Mouse (Mus musculus): ENCODE results near the gene Fam102a.

The Fam102a gene

DNA sequence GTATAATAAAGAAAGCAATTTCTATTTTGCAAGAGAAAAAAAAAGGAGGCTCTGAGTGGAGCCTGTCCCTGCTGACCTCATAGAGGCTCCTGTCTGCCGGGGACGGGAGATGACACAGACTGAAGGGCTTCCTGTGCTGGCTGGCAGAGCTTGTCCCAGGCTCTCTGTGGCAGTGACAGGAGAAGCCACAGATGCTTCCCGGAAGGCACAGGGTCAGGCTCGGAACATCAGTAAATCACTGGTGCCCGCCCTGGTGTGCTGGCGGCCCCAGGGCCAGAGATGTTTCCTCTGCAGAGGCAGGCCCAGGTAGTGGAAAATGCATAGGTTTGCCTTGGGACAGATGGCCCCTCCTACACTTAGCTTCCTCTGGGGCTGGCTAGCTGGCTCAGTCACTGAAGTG lies 20.8 kb upstream of the Fam102a start:
- no peak for DNase-seq (ENCODE audit: low read depth, low spot score)

DNA sequence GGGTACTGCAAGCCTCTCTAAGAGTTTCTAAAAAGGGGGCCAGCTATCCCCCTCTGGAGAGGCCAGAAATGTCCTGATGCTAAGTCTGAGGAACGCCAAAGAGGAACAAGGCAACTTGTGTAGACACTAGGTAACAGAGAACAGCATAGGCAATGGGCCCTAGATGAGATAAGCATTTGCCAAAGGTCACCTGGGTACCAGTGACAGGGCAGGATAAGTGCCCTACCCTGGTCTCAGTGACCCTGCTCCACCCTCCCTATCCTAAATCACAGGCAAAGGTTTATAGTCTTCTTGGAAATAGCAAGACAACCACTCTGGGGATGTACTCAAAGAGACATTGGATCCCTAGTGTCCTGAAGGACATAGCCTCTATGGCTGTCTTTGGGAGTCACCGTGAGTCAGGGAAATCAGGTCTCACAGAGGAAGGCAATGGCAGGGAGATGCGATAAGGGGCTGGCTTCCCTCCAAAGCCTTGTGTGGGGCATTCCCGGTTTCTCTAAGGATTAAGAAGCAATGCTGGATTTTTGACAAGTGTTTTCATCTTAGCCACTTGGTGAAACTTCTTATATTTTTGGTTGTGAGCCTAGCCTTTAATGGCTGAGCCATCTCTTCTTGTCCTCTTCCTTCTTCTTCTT lies 17.8 kb upstream of the Fam102a start:
- DNase-seq (ENCODE audit: low read depth, low spot score) = no peak

DNA sequence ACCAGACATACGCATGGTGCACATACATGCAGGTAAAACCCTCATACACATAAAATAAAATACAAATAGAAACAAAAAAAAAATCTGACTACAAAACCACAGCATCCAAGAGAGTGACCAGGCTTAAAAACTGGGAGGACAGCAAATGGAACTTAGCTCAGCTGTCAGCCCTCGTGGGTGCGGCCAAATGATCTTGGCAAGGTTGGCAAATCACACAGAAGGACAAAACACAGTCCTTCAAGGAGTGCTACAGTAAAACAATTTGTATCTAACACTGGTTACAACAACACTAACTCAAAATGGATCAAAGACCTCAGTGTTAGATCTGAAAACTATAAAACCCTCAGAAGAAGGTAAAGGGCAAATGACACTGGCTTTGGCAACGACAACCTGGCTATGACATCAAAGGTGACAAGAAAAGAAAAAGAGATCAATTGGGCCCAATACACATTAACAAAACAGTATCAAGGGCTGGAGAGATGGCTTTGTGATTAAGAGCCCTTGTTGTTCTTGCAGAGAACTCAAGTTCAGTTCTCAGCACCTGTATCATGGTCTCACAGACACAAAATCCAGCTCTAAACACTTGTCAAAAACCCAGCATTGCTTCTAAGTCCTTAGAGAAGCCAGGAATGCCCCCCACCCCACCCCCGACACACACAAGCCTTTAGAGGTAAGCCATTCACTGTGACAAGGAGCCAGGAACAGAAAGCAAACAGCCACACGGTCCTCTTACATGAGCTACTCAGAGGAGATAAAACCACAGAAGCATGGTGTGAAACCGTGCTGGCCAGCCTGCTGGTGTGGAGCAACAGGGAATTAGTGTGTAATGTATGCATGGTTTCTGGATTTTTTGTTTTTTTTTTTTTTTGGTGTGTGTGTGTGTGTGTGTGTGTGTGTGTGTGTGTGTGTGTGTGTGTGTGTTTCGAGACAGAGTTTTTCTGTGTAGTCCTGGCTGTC lies 14.8 kb upstream of the Fam102a start:
- DNase-seq (ENCODE audit: low read depth, low spot score) = no peak

DNA sequence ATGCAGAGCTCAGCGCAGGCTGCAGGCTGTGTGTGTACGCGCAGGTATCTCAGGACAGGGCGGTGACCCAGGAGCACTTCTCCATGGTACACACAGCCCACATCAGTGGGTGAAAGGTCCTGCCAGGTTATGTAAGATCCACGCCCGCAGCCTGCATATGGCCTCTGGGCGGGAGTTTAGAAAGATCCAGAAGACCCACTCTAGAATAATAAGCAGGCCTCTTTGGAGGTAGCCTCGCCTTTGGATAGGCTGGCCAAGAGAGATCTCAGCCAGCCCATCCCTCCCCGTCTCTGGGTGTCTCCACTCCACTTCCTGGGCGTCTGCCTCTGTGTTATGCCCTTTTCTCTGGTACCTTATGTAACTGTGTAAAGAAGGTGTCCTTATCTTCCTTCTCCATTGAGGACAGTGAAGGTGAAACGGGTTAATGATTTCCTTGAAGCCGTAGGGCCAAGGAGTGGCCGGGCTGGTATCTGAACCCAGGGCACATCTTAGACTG lies 10.5 kb upstream of the Fam102a start:
- no peak for DNase-seq (ENCODE audit: low read depth, low spot score)

DNA sequence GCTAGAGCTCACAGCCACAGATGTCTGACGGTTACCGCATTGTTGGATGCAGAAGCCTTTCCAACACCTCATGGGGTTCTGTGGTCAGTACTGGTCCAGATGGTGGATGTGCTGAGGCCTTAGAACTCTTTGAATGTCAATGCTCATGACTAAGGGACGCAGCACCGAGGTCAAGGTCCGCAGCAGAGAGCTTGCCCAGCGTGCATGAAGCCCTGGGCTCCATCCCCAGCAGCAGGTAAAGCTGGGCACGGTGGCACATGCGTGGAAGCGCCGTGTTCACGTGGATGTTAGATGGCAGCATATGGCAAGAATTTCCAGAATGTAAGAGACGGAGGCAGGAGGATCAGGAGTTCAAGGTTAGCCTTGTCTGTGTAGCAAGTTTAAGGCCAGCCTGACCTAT lies 9.3 kb upstream of the Fam102a start:
- DNase-seq (ENCODE audit: low read depth, low spot score) = no peak

DNA sequence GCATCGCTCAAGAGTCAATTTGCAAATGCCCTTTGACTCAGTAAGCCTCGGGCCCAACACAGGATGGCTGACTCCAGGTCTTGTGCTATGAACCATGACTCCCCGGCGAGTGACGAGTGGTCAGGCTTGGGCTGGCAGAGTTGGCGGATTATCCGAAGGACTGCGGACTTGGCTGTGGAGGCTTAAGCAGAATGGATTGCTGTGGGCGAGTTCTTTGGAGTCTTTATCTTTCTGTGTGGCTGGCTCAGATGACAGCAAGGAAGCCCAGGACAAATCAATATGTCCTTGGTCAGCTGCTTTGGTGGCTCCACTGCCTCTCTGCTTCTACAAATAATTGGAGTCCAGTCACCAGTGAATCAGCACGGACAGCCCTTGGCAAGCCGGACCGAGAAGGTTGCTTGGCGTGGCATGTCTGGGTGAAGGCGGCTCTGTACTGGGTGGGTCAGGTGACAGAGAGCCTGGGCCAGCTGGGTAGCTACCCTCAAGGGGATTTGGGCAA lies 7.6 kb upstream of the Fam102a start:
- DNase-seq (ENCODE audit: low read depth, low spot score) = no peak

DNA sequence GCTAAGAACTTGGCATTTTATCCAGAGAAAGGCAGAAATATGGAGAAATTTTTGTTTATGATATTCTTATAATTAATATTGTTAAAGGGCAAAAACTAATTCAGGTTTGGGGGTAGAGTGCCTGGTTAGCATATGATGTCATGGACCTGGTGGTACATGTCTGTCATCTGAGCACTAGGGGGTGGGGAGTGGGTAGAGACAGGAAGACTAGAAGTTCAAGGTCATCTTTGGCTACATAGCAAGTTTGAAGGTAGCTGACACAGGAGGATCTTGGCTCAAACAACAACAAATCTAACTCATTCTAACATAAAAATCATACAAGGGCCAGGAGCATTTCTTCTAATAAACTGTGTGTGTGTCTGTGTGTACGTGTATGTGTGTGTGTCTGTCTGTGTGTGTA lies 6.8 kb upstream of the Fam102a start:
- DNase-seq (ENCODE audit: low read depth, low spot score) = no peak

DNA sequence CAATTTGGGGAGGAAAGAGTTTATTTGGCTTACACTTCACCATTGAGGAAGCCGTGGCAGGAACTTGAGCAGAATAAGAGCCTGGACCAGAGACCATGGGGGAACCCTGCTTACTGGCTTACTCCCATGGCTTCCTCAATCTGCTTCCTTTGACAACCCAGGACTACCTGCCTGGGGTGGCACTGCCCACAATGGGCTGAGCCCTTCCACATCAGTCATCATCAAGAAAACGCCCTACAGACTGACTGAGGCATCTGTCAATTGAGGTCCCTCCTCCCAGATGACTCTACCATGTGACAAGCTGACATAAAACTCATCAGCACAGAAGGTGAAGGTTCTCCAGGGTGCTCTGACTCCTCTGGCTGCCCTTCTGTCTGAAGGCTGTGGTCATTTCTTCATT lies 4.7 kb upstream of the Fam102a start:
- no peak for DNase-seq (ENCODE audit: low read depth, low spot score)

DNA sequence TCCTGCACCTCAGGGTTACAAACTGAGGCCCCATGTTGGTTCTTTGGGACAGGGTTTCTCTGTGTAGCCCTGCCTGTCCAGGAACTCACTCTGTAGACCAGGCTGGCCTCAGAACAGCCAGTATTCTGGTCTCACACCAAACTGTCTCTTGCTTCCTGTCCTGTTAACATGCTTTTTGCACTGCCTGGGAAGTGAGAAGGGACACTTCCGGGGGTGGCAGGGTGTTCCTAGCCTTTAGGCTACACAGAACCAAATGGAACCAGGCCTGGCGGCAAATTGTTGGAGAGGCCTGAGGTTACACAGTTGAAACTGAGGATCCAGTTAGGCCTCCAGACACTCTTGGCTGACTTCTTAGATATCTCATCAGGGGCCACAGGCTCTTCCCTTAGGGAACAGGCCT lies 2.0 kb upstream of the Fam102a start:
- no peak for DNase-seq (ENCODE audit: low read depth, low spot score)

DNA sequence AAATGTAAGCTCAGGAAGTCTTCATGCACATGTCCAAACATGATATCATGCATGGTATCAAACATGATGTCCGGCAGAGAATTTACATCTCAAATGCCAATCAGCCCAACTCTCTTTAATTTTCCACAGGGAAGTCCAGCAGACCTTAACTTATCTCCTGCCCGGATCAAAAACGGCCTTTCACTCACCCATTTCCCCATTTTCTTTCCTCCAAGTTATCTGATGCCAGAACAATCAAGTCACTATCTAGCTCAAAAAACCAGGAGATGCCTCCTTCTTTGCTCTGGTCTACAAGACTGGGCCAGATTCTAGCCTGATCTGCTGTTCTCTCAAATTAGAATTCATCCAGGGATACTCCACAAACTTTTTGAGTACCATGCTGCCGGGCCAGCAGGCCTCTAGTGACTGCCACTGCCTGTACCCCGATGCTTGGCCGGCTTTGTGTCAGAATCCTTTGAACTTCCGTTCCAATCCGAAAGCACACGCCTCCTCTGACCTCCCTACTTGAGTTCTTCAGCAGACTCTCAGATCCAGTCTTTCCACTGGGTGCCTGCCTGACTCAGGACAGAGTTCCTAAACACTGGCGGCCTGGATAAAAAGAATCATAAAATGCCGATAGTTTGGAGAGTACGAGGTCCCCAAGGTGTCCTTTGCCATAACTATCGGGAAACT lies 935 bp upstream of the Fam102a start:
- DNase-seq (ENCODE audit: low read depth, low spot score) = no peak

DNA sequence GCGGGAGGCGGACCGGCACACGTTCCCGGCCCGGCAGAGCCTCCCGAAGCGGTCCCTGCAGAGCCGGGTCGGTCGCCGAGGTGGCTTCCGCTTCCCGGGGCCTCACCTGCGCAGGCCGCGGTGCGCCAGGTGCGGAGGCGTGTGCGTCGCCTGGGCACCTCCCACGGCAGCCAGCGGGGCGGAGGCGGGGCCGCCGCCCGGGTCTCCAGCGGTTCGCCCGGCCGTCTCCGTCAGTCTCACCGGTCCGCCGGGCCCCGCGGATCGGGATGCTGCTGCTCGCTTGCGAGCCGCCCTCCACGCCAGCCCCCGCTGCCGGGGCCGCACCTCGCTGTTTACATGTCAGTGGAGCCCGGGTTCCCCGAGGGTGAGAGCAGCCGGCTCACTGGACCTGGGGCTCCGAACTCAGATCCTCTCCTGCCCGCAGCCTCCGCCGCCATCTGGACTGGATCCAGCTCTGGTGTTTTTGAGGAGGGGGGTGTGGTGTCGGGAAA lies 414 bp downstream of the Fam102a start:
- DNase-seq (ENCODE audit: low read depth, low spot score) = no peak

DNA sequence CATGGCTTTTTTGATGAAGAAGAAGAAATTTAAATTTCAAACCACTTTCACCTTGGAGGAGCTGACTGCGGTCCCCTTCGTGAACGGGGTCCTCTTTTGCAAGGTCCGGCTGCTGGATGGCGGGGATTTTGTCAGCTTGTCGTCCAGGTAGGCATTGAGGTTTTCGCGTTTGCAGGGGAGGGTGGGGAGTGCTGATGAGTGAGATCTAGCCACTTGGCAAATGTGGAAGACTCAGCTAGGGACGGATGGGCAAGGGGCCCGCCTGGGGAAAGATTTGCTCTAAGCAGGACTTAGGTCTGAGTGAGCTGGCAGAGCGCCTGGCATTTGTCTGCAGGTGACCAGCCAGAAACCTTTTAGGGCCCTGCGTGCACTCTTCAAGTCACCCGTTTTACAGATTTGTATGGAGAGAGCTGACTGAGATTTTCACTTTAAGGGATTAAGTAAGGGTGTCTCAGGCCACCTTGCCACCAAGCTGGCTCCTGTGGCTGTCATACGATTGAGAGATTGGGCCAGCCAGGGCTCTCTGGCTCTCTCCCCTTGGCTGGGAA lies 1.0 kb downstream of the Fam102a start:
- no peak for DNase-seq (ENCODE audit: low read depth, low spot score)

DNA sequence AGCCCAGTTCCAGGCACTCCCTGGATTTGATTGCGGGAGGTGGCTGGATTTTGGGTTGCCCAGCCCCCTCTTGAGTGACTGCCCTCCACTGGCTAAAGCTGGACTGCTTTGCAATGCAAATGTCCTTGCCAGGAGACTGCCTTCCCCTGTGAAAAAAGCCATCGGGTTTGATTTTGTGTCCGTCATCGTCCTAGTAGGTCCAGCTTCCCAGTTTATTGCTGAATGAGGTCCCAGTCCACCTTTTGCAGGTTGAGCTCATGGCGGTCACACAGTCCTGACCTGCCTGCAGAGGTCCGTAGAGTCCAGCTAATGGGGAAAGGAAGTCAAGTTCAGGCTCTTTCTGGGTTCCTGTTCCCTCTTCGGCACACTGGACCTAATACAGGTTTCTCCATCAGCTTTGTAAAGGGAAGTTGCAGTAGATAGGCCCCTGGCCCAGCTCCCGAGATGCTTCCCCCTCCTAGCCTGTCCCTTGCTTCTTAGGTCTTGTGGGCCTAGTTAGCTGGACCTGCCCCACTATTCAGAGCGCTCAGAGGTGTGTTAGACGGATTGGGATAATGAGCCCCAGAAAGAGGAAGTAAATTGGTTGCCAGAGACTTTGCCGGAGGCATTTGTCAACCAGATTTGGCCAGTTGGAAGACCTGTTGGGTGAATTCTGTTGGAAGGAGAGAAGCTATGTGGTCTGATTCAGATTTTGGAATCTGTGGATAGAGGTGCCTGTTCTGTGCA lies 1.7 kb downstream of the Fam102a start:
- DNase-seq (ENCODE audit: low read depth, low spot score) = no peak

DNA sequence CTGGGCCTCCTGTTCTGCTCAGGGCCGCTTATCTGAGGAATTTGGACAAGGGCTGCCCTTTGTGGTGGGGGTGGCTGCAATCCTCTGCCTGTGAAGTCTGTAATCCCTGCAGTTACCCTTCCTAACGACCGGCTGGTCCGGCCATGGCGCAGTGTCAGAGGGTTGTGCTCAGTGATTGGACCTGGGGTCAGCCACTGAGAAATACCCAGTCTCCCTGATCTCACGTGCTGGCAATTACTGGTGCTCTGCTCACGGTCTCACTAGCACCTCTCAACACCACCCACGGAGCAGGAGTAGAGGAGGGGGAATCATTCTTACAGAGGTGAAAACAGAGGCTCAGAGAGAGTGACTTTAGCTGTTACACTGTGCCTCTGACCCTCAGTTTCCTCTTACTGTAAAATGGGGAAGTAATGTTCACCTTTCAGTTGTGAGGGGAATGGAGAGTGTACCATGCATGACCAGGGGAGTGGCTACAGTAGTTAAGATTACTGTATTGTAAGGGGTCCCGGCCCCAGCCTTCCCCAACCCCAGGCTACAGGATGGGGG lies 2.3 kb downstream of the Fam102a start:
- no peak for DNase-seq (ENCODE audit: low read depth, low spot score)

DNA sequence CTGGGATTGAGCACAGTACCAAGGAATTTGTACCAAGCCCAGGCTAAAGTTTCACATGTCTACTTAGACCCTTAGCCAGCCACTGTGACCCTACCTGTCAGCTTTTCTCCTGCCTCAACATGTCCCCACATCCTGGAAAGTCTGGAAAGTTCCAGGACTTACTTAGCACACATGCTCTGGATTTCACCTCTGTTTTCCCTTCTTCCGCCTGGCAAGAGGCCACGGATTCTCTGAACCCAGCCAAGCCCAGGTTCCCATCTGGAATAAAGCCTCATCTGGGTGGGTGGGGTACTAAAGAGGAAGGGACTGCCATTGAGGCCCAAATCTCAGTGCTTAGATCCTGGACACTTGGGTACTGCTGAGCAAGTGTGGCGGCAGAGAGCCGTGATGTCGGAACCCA lies 2.8 kb downstream of the Fam102a start:
- DNase-seq (ENCODE audit: low read depth, low spot score) = no peak

DNA sequence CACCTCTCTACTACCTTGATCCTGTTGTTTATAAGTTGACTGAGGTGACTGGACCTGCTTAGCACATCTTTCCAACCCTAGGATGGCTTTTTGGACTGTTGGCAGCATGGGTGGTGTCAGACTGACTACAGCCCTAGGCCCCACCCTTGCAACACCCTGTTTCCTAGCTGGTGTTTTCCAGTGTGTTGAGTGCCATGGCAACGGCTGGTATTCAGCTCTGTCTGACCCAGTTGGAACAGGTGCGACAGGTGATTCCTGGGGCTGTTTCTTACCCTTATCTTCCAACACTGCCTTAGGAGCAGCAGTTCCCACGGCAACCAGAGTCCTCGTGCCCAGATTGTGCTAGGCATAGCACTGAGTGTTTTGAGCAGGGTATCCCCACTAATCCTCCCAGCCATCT lies 3.3 kb downstream of the Fam102a start:
- no peak for DNase-seq (ENCODE audit: low read depth, low spot score)

DNA sequence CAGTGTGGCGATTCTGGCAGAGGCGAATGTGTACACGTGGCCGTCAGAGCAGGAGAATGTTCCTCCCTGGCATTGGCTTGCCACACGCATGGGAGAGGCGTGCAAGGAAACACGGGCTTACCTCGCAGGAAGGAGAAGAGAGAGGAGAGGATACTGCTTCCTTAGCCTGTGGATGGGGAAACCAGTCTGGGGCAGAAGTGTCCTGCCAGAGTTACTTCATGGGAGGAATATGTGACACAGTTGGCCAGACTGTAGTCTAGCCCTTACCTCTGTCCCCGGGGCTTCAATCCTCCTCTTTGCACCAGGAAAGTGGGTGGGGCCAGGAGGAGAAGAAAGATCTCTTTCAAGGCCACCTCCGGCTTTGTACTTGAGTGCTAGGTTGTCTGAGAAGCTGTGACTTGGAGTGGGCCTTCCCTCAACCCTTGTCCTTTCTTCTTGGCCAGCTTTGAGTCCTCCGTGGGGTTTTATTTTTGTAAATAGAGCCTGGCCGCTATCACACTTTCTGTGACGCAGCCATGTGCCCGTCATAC lies 4.4 kb downstream of the Fam102a start:
- no peak for DNase-seq (ENCODE audit: low read depth, low spot score)

DNA sequence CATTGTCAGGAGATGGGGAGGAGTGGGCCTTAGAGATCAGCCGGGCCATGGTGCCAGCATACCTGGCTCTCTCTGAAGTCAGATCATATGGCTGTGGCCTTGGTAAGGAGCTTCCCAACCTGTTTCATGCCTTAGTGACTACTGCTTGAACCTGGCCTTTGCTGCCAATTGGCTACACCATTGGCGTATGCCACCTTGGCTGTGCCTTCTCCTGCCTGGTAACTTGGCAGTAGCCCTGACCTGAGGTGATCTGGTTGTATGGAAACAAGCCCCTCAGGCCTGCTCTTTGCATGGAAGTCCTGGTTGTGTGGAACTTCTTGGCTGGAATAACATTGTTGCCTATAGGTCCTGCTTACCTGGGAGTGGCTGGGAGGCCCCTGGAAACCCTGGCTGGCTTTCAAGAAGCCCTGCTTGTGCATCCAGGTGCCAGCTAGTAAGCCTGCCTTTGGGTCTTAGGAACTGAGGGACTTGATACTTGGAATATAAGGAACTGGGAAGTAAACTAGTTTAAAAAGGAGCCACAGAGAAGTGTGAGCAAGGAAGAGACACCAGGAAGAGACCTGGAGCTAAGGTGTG lies 6.3 kb downstream of the Fam102a start:
- no peak for DNase-seq (ENCODE audit: low read depth, low spot score)

DNA sequence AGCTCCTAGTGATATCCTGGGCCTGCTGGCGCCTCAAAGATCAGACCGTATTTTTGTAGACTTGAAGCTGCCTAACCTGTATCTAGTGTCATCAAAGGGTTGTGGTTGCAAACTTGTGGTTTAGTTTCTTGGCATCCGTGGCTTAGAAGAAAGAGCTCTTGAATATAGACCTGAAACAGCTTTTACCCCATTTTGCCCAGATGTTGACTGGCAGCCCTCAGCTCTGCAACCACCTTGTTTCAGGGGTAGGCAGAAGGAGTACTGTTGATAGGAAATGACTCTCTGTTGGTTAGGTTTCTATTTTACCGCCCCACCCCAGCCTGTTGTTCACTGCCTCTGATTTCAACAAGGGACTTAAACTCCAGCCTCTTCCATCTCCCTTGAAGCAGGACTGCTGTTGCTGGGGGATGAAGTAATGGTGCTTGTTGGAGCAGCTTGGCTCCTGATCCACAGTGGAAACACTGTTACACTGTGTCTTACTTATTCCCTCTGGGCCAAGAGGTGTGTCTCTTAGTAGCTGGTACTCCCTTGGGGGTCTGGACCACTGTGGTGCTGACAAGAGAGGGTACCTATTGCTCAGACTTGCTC lies 6.9 kb downstream of the Fam102a start:
- no peak for DNase-seq (ENCODE audit: low read depth, low spot score)

DNA sequence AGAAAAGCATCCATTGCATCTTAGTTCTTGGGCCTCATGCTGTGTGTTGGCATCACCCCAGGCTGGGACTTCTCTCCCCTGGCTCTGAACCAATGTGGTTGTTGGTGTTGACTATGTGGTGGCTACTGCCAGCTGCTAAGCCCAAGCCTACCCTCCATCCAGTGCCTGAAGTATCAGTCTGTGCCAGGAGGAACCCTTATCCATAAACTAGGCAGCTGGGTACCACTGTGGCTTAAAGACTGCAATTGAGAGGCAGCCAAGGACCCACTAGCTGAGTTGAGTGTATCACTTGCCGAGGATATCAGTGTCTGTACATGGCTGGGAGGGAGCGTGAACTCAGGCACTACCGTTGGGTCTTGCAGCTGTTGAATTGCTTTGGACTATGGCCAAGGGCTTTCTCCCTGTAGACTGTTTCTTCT lies 7.9 kb downstream of the Fam102a start:
- no peak for DNase-seq (ENCODE audit: low read depth, low spot score)
